Mouse (Mus musculus) natural killer cell, adult 2 months (primary cell): Measurements from ENCODE around the gene Hip1r.

ENCODE experiments used
- DNase-seq, 2 experiments: peaks; one replicate each; pipeline ENCODE4 v3.0.0; 2022; ENCODE audit warnings: low spot score in 2 of 2

Hip1r gene

DNA sequence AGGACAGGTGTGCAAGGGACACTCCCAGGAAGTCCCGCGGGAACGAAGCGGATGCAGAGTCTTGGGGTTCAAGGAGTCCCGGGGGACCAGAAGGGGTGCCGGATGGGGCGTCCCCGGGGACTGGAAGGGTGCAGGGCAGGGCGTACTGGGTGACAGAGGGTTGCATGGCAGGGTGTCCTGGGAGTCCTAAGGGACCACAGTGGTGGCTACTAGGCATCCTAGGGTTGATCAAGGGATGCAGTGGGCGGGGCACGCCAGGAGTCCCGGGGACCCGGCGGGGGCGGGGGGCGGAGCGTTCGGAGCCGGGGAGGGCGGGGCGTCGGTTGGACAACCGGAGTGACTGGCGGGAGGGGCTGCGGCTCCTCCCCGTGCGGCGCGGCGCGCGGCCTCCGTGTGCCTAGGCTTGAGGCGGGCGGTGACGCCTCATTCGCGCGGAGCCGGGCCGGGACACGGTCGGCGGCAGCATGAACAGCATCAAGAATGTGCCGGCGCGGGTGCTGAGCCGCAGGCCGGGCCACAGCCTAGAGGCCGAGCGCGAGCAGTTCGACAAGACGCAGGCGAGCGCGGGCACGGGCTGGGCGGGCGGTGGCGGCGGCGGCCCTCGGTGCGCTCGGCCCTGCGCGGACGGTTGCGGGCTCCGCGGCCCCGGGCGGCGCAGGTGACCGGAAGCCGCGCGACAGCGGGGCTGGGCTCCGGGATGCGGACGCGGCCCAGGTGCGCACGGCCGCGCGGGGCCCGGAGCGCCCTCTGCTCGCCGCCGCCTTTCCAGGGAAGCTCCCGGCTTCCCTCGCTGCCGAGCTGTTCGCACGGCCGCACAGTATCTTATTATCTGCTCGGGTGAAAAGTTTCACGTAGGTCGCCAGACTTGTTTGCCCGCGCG lies at the start of gene Hip1r:
Hip1r (plus strand) TSS at position 330 of the 880 bp plus-strand sequence.
- DNase-seq = peak; percentile 68 to 86

DNA sequence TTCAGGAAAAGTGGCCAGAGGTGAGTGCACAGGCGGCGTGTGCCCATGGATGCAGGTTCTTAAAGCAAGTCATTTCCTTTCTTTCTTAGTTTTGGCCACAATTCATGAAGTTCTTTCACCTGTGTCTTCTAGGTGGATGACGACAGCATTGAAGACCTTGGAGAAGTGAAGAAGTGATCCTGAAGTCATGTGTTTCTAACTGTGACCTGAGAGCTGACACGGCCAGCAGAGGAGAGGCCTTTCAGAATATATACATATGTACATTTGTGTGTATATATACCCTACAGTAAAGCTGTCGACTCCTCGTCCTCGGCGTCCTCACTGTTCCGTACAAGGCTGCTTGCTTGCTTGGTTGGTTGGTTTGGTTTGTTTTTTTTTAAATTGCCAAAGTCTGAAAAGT lies 46.3 kb upstream of the Hip1r start, which contains the start of gene Gm43518:
Gm43518 (plus strand) TSS at position 301 of the 400 bp plus-strand sequence.
- no peak for DNase-seq

DNA sequence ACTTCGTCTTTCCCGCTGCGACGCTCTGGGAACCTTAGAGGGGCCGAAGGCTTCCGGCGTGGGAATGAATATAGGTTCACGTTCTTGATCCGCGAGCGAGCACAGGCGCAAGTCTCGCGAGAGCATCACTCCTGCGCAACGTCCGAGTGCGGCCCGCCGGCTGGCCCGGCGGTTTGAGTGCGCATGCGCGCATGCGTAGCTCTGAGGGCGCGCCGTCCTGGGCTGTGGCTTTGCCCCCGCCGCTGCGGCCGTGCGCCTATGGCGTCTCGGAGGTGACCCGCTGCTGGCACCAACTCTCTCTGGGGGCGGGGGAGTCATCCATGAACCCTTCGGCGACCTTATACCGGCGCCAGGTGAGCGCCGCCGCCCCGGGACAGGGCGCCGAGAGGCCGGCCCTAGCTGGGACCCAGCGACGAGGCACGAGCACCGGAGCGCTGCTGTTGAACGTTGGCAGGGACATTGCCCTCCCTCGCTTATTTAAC lies 42.9 kb upstream of the Hip1r start, which contains the start of gene Ccdc62:
Ccdc62 (plus strand) TSS at position 172 of the 482 bp plus-strand sequence.
- peak; percentile 88 to 92 for DNase-seq

DNA sequence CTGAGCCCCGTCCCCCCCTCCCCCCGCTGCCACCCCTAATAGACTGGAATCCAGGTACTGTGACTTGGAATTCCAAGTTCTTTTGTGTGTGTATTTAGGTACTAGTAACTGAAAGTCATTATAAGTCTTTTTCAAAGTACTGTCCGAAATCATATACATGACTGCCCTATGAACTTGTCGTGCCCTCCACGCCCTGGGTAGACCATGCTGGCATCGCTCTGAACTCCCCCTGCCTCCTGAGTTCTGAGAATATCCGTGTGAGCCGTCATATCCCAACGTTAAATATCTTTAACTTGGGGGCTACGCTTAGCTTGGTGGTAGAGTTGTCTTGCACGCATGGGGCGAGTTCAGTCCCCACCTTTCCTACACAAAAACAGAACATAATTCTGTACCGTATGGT lies 42.3 kb upstream of the Hip1r start:
- DNase-seq = no peak

DNA sequence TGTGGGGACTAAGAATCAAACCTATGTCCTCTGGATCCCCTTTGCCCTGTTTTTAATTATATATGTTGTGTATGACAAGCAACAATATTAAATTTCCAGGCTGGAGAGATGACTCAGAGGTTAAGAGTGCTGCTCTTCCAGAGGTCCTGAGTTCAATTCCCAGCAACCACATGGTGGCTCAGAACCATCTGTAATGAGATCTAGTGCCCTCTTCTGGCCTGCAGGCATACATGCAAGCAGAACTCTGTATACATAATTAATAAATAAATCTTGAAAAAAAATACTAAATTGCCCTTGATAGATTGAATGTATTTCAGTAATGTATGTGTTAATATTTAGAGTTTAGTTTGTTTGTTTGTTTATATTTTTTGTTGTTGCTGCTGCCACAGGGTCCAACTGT lies 40.5 kb upstream of the Hip1r start:
- DNase-seq = no peak

DNA sequence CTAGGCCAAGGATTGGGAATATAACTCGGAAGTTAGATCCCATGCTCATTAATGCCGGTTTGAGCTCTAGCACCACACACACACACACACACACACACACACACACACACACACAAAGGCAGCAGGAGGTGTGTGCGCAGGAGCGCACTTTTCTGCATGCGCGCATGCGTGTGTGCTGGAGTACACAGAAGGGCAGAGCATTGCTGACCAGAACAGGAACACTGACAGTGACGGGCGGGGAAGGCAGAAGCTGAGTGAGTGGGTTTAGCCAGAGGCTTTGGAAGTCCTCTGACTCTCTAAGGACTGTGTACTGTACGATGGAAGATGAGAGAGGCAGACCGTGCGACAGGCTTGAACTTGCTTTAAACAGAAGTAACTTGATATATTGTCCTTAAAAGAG lies 39.9 kb upstream of the Hip1r start:
- DNase-seq = no peak

DNA sequence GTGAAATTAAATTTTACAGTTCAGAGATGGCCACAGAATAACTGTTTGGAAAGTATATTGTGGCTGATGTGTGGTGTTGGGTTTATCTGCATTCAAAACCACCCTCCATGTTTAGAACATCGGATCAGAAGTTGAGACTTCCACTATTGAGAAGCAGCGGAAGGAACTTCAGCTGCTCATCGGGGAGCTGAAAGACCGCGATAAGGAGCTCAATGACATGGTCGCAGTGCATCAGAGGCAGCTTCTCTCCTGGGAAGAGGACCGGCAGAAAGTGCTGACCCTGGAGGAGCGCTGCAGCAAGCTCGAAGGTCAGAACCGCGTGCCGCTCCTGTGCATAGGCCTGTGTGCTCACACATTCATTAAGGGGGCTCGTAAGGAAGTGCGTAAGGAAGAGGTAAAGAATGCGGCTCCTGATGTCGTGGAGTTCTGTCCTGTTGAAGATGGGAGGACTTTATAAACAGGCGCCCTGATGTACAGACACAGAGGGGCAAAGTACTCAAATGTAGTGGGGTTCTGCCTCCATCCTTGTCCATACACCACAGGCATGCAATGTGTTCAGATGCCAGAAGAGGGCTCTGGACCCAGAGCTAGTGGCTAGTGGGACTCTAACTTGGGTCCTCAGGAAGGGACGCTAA lies 39.4 kb upstream of the Hip1r start:
- no peak for DNase-seq

DNA sequence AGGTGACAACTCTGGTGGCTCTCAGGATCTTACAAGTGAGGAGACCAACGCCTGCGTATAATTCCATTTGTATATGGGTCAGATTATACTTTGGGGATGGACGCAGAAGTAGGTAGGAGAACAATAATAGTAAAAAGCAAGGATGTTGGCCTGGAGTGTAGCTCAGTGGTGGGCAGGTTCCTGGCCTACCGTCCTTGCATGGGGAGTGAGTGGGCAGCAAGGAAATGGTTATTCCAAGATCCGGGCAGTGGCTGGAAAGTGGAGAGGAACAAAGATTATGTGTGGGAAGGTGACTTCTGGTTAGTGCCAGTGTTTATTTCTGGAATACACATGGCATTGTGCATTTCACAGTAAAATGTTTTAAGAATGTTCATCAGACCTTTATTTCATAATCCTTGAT lies 37.5 kb upstream of the Hip1r start:
- DNase-seq = no peak

DNA sequence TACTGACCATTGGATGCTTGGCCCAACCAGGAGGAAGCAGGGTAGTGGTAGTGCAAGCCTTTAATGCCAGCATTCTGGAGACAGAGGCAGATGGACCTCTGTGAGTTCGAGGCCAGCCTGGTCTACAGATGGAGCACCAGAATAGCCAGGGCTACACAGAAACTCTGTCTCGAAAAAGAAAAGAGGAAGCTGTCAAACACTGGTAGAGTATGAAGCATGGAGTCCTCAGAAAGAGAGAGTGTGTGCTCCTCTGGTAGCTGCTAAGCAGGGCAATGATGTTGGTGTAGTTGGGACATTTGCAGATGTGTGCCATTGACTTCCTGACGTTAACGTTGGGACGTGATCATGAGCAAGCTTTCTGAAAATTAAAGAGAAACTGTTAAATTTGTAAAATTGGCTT lies 34.9 kb upstream of the Hip1r start:
- DNase-seq = no peak

DNA sequence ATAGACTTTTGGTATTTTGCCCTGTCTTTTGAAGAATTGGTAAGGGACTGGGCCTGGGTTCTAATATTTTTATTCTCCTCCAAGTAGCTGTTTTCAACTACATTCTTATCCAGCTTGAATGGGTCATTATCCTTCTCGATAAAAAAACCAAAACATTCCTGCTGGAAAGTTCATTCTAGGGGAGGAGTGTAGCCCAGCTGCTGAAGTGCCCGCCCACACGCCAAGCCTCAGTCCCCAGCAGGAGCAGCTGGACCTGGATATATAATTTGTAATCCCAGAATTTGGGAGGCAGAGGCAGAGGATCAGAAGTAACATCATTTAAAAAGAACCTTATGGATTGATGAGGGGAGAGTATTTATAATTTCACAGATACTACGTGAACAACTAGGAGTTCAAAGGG lies 26.9 kb upstream of the Hip1r start:
- DNase-seq = no peak

DNA sequence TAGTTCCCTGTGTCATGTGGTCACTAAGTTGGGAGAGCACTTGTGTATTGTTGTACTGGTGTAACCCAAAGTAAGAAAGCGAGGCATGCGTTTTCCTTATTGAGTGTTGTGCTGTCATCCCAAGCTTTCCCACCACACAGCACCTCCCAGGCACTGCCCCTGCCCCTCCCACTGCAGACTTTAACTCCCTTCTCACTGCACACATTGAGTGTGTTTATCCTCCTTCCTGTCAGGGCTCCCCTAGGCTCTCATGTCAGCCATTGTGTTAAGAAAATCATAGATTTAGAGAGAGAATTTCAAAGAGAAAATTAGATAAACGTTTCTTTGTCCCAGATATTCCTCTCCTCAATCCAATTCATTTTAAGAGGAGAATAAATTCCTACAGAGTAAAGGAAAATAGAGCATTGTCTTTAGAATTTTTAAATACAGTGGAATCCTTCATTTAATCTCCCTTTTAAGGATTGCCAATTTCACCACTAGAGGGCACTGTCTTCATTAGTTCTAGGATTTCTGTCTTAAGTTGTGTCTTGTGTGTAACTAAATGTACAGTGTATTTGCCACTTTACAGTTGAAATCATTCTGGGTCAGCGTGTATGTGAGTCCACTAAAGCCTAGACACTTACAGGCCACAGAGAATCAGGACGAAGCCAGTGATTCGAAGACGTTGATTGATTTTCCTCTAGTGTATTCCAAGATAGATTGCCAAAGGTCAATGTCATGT lies 26.2 kb upstream of the Hip1r start:
- DNase-seq = peak; percentile 27 to 29

DNA sequence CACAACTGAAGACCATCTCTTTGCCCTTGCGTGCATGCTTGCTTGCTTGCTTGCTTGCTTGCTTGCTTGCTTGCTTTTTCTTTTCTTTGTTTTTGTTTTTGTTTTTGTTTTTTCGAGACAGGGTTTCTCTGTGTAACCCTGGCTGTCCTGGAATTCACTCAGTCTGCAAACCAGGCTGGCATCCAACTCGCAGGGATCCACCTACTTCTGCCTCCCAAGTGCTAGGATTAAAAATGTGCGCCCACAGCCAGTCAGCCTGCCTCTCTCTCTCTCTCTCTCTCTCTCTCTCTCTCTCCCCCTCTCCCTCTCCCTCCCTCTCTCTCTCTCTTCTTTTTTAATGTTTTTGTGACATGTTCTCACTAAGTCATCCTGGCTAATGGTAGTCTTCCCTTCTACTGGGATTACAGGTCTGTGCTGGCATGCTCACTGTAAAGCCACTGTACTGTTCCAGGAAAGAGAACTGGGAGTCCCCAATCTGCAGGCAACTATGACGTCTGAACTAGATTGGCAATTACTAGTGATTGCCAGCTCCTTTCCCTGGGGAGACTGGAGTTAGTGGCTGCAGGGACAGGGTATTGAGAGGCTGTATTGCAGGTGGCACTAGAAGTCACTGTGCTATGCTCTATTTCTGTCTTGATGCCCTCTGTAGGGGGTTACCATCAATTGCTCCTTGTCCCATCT lies 20.9 kb upstream of the Hip1r start:
- DNase-seq = no peak

DNA sequence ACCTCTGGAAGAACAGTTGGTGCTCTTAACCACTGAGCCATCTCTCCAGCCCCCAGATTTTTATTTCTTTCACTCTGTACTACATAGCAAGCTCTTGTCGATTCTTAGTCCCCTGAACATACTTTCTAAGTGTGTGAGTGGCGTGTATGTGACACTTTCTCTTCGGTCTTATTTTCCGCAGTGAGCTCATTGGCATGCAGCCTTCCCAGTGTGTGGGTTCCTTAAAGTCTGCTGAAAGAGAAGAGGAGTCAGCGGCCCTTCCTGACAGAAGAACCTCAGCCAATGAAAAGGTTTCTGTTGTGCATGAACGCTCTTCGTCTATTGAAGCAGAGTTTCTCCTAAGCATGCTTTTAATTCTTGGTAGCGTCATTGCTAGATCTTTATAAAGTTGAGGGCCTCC lies 16.2 kb upstream of the Hip1r start:
- DNase-seq = no peak

DNA sequence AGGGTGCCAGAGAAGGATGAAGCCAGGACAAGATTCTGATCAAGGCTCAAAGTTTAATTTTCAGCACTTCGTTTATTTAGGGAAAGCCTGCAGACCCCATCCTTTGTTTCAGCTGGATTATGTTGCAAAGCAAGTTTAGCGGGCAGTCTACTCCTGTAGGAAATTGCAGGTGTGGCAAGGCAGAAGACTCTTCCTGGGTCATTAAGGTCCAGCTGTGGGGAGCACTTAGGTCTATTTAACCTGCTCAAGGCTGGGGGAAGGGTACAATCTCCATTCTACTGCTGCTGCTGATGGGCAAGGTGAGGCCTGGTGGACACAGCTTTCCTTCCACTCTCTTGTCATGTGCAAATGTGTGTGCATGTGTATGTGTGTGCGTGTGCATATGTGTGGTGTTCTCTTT lies 14.4 kb upstream of the Hip1r start:
- no peak for DNase-seq

DNA sequence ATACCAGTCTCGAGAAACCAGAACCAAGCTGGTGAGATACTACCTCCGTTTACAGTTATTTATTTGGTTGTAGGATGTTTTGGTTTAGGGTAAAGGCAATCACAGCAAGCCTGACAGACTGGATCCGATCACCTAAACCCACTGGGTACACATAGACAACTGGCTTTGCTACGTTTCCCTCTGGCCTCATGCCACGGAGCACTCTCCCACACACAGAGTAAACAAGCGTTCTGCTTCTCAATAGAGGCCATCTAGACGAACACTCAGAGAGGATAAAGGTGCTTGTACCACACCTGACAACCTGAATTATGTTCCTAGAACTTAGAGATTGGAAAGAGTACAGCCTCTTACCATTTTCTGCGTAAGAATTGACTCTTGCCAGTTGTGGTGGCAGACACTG lies 13.3 kb upstream of the Hip1r start:
- no peak for DNase-seq

DNA sequence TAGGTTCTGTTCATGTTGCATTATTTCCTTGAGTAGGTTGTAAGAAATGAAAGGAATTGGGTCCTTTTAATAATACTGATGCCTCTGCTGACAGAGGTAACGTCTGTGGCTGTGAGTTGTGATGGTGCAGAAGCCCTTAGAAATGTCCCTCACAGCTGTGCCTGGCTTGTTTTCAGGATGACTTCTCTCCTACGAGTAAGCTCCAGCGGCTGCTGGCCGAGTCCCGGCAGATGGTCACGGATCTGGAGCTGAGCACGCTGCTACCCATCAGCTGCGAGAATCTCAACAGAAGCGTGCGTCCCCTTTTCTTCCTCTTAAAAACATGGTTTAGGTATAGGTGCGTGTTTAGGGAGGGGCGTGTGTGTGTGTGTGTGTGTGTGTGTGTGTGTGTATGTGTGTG lies 12.4 kb upstream of the Hip1r start:
- DNase-seq = no peak

DNA sequence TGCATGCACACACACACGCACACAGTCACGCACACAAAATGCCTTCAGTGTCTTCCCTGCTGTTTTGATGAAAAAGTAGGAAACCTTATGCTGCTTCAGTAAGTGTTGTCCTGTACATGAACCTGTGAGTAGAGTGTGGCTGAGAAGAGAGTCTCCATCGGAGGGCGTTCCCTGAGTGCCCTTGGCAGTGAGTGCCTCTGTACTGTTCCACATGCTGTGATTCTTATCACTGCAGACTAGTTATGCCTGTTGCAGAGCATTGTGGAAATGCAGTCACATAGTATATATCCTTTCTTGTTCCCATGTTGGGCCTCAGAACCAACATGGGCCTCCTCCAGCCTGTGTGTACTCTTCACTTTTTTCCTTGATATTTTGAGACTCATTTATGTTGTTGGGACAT lies 9.2 kb upstream of the Hip1r start:
- no peak for DNase-seq

DNA sequence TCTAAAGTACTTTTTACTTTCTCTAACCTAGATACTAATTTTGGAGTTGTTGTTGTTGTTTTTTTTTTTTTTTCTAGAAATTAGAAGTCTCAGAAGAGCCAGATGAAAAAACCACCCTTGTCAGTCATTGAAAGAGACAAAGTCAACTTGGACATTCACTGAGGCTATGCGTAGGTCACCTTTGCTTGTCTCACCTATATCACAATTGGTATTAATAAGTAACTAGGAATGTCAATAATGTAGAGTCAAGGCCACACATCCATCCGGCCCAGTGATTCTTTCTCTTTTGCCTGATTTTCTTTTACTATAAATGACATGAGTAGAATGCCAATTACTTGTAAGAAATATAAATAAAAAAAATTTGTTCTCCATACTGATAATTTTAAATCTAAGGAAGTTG lies 6.7 kb upstream of the Hip1r start:
- no peak for DNase-seq

DNA sequence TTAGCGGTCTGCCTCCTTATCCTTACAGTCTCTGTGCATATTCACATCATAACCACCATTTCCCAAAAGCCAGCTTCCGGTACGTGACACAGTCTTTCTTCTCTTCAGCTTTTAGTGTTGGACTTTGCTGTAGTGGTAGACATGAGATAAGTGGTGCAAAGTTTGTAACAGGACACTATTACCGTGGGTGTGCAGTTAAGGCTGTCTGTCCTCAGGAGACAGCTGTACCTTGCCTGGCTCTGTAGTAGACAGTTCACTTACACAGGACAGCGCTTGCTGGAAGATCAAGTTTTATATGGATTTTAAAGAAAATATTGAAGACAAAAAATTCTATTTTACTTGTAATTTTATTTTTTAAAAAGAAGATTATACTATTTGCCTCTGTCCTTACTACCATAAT lies 5.0 kb upstream of the Hip1r start:
- no peak for DNase-seq

DNA sequence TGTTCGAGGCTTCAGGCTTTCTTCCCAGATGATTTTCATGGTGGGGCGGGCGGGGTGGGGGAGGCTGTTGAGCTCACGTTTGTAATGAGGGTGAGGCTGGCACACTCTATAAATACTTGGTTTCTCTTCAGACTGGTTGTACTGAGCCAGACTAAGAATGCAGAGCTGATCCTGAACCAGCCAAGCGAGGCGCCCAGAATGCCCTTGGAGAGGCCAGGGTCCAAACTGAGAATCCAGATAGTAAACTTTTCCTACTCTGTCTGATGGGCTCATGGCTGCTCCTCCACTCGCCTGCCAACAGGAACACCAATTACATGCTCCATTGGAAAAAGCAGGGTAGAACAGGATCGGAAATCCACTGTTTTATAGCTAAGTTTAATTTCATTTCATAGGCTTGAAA lies 4.2 kb upstream of the Hip1r start:
- no peak for DNase-seq

DNA sequence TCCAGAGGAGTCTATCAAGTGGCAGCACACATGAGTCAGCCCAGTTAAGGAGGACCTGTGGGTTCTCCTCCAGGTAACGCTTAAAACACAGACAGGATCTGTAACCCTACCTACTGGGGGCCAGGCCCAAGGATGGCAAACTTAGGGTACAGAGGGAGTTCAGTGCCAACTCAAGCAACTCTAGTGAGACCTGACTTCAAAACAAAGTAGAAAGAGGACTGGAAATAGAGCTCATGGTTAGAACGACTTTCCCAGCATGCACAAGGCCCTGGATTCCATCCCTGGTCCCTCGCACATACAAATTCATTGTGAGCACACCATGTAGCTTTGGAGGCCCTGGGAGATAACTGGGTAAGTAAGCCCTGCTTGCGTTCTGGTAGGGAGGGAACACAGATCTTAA lies 2.9 kb upstream of the Hip1r start:
- no peak for DNase-seq

DNA sequence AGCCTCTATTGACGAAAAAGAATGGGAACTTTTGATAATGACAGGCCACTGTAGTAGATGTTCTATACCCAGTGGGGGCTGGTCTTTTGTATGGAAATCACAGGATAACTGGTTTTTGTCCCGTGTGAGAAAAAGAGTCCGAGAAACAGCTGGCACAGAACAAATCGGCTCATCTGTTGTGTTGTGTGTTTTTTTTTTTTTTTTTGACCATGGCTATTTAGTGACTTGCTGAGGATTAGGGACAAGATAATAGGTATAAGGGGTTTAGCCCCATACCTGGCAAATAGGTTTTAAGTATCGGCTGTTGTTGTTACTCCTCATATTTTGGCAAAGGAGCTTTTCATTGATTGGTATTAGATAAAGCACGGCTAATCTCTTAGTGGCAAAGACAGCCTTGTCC lies 975 bp upstream of the Hip1r start:
- DNase-seq = no peak
